Mouse (Mus musculus) midbrain, embryonic 10.5 days (tissue): ENCODE measurements at regions not wholly inside any gene's neighbourhood (a gene's known extent, or its start where the extent isn't known, plus 50 kb on each side); places are given as distances from the start of the nearest gene placed in this dataset.

Experiments
- DNase-seq: peaks from one replicate; pipeline ENCODE4 v3.0.0-alpha.2; 2017; ENCODE audit warnings: low spot score
- H3K27ac ChIP-seq: fragments of 300-500 bp; sonication (generic); replicated peaks from 2 replicates; pipeline ENCODE4 v1.5.1; 2016; ENCODE audit warnings: mild to moderate bottlenecking
- H3K27me3 ChIP-seq: fragments of 300-500 bp; sonication (generic); 2 replicates; pipeline ENCODE4 v1.6.1; 2016; ENCODE audit warnings: low read depth, mild to moderate bottlenecking; ENCODE audit not compliant: poor library complexity, severe bottlenecking
- H3K36me3 ChIP-seq: fragments of 300-500 bp; sonication (generic); 2 replicates; pipeline ENCODE4 v1.6.1; 2016; ENCODE audit warnings: mild to moderate bottlenecking, moderate library complexity
- H3K4me1 ChIP-seq: fragments of 300-500 bp; sonication (generic); 2 replicates; pipeline ENCODE4 v1.6.1; 2016
- H3K4me3 ChIP-seq: fragments of 300-500 bp; sonication (generic); 2 replicates; pipeline ENCODE4 v1.5.1; 2016; ENCODE audit warnings: mild to moderate bottlenecking, moderate library complexity
- H3K9me3 ChIP-seq: fragments of 300-500 bp; sonication (generic); replicated peaks from 2 replicates; pipeline ENCODE4 v1.6.1; 2016; ENCODE audit warnings: mild to moderate bottlenecking
- WGBS: fragments of 180-500 bp; shearing (Covaris S2); methylation state at CpG from one replicate; pipeline ENCODE4 v1.1.7; 2016; 5-methylcytosine and 5-hydroxymethylcytosine counted together

DNA sequence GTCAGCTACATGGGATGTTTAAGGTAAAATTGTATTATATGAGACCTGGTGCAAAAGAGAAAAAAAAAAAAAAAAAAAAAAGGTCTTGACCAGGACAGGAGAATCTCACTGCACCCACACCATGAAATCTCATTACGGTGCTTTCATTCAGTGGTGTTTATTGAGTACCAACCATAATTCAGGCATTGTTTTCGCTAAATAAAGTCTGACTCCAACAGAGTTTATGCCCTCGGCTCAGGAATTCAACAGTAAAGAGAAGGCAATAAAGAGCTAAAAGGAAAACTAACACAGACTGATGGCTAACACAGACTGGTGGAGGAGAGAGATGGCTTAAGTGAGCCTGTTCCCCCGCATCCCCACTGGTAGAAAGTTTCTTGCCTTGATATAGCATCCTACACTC lies 112.0 kb downstream of the Adamts15 start:
- DNase-seq, result no peak
- H3K4me1 ChIP-seq, result peaks cover 9% of the 10 kb centered on the region
- H3K4me3 ChIP-seq, result no peak overlapping the region
- no peaks in the 10 kb centered on the region for H3K9me3 ChIP-seq
- no peak overlapping the region for H3K27ac ChIP-seq
- 72% methylated on average over 4 of the region's 4 CpGs for WGBS
- H3K27me3 ChIP-seq, result no peaks in the 10 kb centered on the region
- no peaks in the 10 kb centered on the region for H3K36me3 ChIP-seq

DNA sequence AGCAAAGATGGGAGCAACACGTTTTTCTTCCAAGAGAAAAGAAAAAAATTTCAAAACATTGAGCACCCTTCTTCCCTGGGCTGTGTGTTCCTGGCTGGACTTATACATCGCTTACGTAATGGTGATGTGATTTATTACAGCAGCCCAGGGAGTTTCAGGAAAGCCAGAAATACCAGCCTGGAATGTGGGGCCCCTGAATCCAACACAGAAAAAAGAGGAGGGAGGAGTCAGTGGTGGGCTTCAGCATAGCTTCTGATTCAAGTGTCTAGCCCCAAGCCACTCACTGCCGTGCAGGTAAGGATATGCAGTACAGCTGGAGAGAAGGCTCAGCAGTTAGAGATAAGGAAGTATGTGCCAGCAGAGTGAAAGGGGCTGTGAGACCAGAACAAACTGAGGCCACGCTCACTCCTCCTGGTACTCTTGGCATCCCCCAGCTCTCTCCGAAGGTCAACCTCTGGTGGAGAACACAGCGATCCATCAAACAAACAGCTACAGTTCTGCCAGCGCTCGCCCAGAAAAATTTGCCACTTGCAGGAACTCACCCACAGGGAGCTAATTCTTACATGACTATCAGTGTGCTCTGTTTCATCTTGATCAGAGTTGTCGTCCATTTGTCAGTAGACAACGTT lies 113.3 kb downstream of the Adamts15 start:
- H3K27ac ChIP-seq, result no peak overlapping the region
- H3K4me3 ChIP-seq, result no peak overlapping the region
- DNase-seq, result no peak
- H3K27me3 ChIP-seq, result no peaks in the 10 kb centered on the region
- 86% methylated on average over 11 of the region's 11 CpGs for WGBS
- peaks cover 9% of the 10 kb centered on the region for H3K4me1 ChIP-seq
- H3K36me3 ChIP-seq, result no peaks in the 10 kb centered on the region
- no peaks in the 10 kb centered on the region for H3K9me3 ChIP-seq

DNA sequence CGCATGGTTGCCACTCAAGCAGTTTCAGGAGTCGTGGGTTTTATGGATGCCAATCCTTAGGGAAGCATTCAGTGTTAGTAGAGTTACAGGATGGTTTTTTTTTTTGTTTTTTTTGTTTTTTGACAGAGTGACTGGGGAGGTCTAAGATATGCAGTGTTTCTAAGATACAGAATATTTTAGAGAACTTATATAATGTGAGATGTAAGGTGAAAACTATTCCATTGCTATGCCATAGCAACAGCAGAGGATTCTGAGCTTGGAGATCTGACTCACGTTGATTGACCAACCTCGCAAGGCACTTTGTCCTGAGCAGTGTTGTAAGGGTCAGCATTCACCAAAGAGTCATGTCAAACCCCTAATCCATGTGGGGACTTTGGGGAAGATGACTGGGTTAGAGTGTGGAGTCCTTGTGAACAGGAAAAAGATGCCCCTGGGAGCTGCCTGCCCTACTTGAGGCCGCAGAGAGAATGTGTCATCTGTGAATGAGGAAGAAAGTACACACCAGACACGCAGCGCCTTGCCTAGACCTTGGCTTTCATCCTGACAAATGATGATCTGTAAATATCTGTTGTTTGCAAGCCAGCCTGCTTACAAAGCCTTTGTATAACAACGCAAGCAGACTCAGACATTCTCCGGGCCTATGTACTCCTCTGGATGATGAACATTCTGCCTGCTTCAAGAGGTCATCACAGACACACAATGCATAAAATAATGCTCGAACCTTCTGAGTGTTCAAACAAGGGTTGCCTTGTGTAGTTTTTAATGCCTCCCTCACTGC lies 118.3 kb downstream of the Adamts15 start:
- Histone ChIP-seq H3K4me1 (no peaks in the 10 kb centered on the region; the same call in 1 of the 2 replicates), H3K36me3 (no peaks in the 10 kb centered on the region), H3K9me3 (no peaks in the 10 kb centered on the region), H3K27ac (no peak overlapping the region), H3K27me3 (no peaks in the 10 kb centered on the region), H3K4me3 (no peak overlapping the region)
- WGBS, result 93% methylated on average over 10 of the region's 10 CpGs
- DNase-seq, result no peak

DNA sequence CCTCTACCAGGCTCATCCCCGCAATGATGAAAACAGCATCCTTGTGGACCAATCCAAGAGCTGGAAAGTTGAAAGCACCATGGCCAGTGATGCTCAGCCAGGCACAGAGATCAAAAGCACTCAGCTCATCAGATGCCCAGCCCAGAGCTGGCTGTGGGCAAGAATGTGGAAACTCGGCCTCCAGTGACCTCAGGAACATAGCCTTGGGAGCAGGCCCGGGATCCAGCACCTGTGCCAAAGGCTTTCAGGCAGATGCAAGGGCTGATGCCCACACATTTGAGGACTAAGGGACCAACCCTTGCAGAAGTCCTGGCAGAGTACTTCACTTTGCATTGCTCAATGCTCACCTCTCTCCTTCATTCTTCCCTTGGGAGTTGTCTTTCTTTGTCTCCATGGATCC lies 119.4 kb downstream of the Adamts15 start:
- Histone ChIP-seq H3K9me3 (no peaks in the 10 kb centered on the region), H3K27me3 (no peaks in the 10 kb centered on the region), H3K4me1 (no peaks in the 10 kb centered on the region), H3K4me3 (no peak overlapping the region), H3K27ac (no peak overlapping the region), H3K36me3 (no peaks in the 10 kb centered on the region)
- no peak for DNase-seq
- 78% methylated on average over 3 of the region's 3 CpGs for WGBS

DNA sequence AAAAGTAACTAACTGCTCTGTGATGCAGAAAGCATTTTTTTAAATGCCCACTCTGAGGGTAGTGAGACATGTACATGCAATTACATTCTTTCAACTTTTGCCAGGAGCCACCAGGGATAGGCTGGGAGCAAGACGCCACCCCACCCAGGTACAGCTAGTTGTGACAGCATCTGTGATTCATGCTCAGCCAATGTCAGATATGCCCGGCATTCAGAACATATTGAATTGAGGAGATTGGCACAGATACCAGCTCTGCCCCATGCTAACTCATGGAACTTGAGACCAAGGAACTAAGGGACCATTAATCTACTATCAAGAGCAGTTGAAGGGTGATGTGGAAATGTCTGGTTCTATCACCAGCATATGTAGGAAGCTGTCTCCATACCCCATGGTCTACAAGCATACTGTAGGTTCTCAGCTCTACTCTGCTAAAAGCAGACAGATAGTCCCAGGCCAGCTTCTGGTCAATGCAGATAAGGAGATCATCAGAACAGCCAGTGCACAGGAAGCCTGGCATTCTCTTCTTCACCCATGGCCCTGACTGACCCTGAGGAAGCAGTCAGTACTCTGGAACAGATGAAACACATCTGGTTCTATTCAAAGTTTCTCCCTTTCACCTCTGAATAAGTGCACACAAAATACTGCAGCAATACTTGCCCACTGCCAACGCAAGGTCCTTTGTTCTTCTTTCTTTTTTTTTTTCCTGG lies 127.4 kb downstream of the Adamts15 start:
- Histone ChIP-seq H3K27me3 (no peaks in the 10 kb centered on the region), H3K4me1 (no peaks in the 10 kb centered on the region), H3K9me3 (no peaks in the 10 kb centered on the region), H3K27ac (no peak overlapping the region), H3K4me3 (no peak overlapping the region), H3K36me3 (no peaks in the 10 kb centered on the region)
- WGBS, result 83% methylated on average over 3 of the region's 3 CpGs
- DNase-seq, result no peak

DNA sequence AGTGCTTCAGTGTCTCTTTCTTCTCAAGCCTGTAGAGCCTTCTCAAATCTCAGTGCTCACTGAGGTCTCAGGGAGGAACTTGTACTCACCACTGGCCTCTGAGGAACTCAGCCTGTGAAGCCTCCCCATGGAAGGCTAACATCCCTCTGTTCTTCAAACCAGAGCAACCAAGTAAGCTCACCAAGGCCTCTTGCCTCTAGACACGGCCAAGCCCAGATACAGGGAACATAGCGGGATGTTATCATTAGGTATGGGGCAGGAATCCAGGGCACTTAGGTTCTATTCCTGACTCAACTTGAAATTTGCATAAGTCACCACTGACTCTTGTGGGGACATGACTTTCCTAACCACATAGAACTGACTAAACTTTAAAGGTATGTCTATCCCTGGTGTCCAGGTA lies 141.0 kb downstream of the Adamts15 start:
- no peak for DNase-seq
- H3K4me1 ChIP-seq, result no peaks in the 10 kb centered on the region
- no peaks in the 10 kb centered on the region for H3K27me3 ChIP-seq
- H3K9me3 ChIP-seq, result no peaks in the 10 kb centered on the region
- no peak overlapping the region for H3K27ac ChIP-seq
- H3K4me3 ChIP-seq, result no peak overlapping the region
- 95% methylated on average over 2 of the region's 2 CpGs for WGBS
- H3K36me3 ChIP-seq, result no peaks in the 10 kb centered on the region

DNA sequence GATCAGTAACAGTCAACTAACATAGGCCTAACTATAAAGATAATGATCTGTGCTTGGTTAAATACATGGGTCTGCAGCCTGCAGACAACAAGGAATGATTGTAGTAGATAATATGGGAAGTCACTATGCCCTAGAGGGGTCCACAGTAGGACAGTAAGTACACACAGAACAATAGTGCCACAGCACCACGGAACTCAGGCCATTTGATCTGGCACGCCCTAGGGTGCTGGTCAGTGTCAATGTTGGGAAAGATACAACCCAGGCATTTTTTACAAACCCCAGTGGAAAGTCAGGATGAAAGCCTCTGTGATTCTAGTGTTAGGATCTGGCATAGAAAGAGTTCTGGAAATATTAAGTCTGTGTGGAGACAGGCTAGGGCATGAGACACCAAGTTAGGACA lies 144.4 kb downstream of the Adamts15 start:
- Histone ChIP-seq H3K27me3 (no peaks in the 10 kb centered on the region), H3K4me3 (no peak overlapping the region), H3K4me1 (no peaks in the 10 kb centered on the region), H3K27ac (no peak overlapping the region), H3K9me3 (0 out of 2 replicates have a peak, but pooled peaks cover 8% of the 10 kb centered on the region), H3K36me3 (no peaks in the 10 kb centered on the region)
- WGBS, result 86% methylated on average over 2 of the region's 2 CpGs
- DNase-seq, result no peak

DNA sequence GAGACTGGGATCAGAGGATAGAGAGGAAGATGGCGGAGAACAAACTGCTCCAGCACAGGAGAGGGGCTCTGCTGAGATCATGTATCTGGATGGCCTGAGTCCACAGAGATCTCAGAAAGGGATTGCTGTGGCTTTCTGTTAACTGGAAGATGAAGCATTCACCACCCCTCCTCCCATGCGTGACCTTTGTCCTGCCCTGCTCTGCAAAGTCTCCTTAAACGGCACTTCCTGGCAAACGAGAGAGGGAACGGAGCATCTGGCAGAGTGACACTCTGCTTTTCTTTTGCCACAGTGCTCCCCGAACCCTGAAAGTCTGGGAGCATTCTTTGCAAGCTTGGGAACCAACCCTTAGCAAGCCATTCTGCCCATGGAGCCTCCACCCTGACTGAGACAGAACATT lies 147.1 kb downstream of the Adamts15 start:
- DNase-seq, result no peak
- Histone ChIP-seq H3K36me3 (no peaks in the 10 kb centered on the region), H3K27me3 (no peaks in the 10 kb centered on the region), H3K4me3 (no peak overlapping the region), H3K4me1 (no peaks in the 10 kb centered on the region), H3K9me3 (0 out of 2 replicates have a peak, but pooled peaks cover 8% of the 10 kb centered on the region), H3K27ac (no peak overlapping the region)
- 61% methylated on average over 6 of the region's 6 CpGs for WGBS

DNA sequence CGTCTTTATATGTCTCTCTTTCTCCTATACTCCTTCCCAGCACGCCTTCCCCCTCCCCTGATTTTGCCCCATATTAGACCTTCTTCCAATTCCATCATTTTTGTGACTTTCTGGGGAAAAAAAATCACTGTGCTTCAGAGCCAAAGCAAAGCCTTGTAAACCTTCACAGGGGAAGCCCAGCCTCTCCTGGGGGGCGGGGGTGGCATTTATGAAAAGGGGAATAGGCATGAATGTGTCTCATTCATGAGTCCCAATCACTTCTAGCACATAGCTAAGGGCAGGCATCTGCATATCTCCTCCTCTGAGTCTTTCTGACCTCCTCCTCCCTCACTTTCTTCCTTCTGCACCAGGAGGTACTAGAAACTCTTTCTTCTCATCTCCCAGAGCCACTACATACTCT lies 149.8 kb downstream of the Adamts15 start:
- Histone ChIP-seq H3K36me3 (no peaks in the 10 kb centered on the region), H3K27ac (no peak overlapping the region)
- WGBS, result 72% methylated on average over 3 of the region's 3 CpGs

DNA sequence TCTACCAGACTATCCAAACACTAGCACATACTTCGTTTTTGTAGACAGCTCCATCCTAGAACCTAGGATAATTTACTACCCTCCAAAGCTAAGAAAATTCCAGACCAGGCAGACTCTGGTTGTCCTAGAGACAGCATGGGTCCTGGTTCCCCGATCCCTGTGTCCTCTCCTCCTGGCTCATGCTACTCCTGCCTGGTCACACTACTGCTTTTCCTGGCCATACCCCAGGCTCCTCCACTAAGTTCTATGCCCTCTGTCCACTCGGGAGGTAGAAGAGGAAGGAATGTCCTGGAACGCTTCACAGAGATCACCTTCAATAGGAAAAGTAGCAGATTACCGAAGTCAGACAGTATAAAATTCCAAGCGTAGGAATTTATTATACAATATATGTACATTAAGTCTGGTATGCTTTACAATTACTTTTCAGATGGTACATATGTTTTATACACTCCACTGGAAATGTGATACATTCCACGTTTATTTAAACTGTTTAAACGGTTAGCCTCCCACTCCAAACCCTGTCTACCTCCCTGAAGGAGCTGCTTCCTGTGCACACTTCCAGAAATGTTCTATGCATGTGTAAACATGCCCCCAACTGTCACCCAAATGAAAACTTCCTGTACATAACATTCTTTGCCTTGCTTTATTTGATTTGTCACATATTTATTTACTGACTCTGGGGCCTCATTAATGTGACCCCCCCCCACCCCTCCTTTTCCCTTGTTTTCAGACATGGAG lies 151.6 kb downstream of the Adamts15 start:
- Histone ChIP-seq H3K4me3 (no peak overlapping the region), H3K36me3 (no peaks in the 10 kb centered on the region), H3K27ac (no peak overlapping the region), H3K4me1 (no peaks in the 10 kb centered on the region), H3K9me3 (0 out of 2 replicates have a peak, but pooled peaks cover 8% of the 10 kb centered on the region), H3K27me3 (no peaks in the 10 kb centered on the region)
- 82% methylated on average over 8 of the region's 8 CpGs for WGBS
- DNase-seq, result no peak

More for the DNA sequence above, 149.8 kb downstream of the Adamts15 start:
- Histone ChIP-seq H3K4me3 (no peak overlapping the region), H3K27me3 (no peaks in the 10 kb centered on the region), H3K9me3 (0 out of 2 replicates have a peak, but pooled peaks cover 8% of the 10 kb centered on the region), H3K4me1 (no peaks in the 10 kb centered on the region)
- DNase-seq, result no peak

DNA sequence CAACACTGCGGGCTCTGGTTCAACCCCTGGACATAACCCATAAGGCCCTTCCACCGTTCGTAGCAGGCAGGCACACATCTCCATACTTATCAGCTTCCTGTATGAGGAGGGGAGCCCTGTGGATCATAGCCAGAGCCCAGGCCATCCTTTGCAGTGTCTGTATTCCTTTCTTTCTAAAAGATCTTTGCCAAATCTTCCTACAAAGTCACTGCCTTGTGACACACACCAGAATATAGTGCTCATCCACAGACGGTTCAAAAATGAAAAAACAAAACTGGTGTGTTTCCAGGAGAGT lies 152.9 kb downstream of the Adamts15 start:
- Histone ChIP-seq H3K27me3 (no peaks in the 10 kb centered on the region), H3K4me1 (no peaks in the 10 kb centered on the region), H3K4me3 (no peak overlapping the region), H3K27ac (no peak overlapping the region), H3K9me3 (0 out of 2 replicates have a peak, but pooled peaks cover 8% of the 10 kb centered on the region), H3K36me3 (no peaks in the 10 kb centered on the region)
- WGBS, result 91% methylated on average over 4 of the region's 4 CpGs
- DNase-seq, result no peak

DNA sequence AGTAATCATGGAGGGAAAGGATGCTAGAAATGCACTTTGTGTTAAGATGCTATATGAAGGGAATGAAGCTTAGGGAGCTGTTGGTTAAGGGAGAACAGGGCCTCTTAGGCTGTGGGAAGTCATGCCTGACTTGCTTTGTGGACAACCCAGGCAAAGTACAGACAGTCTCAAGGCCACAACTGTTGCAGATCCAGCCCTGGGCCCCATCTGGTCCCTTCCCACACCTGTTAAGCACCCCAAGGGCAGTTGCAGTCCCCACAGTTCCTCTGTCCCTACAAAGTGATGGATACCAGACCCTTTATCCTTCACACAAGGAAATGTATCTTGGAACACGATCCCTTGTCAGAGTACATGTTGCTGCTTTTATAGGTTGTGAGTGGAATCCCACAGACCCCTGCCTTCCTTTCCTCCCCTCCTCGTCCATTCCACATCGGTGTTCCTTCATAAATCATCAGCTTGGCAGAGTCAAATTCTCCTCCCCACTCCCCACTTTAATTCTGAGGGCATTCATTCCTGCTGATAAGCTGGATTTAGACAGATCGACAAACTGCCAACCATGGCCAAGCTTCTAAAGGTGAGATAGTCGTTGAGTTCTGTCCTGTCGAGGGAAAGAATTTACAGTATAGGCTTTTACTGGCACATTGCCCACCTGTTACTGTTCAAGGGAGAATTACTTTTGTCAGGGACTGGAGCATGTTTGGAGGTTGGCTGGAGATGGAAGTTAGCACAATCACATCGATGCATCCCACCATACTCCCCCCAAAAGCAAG lies 153.4 kb downstream of the Adamts15 start:
- DNase-seq, result no peak

More for the DNA sequence above, 153.4 kb downstream of the Adamts15 start:
- Histone ChIP-seq H3K36me3 (no peaks in the 10 kb centered on the region), H3K4me3 (no peak overlapping the region), H3K4me1 (no peaks in the 10 kb centered on the region), H3K27me3 (no peaks in the 10 kb centered on the region), H3K9me3 (0 out of 2 replicates have a peak, but pooled peaks cover 8% of the 10 kb centered on the region), H3K27ac (no peak overlapping the region)
- 92% methylated on average over 7 of the region's 7 CpGs for WGBS
